Mouse (Mus musculus): Measurements from ENCODE around the gene Zmynd10. TPM values are rescaled to one million over a fixed set of nuclear protein-coding genes. Genes with fewer than 3 reads are reported as not detected.

Zmynd10 gene
- polyA plus RNA-seq, 2 experiments = 0.19 to 0.28 TPM

GRCm38 (mm10) chr9:107547957-107548356, 859 bp downstream of the Zmynd10 start:
- WGBS (ENCODE audit: insufficient replicate concordance) = 66% methylated on average over 5 of the region's 5 CpGs
- Histone ChIP-seq H3K27ac (no peak overlapping the region), H3K4me3 (ENCODE audit: insufficient read depth in 1 of 2, low read depth in 2 of 2, low read length in 2 of 2) (no peak overlapping the region), H3K4me1 (replicated peaks; ENCODE audit: control insufficient read depth in 2 of 2, insufficient read depth in 2 of 2, low read length in 1 of 2) (peaks cover 22 to 28% of the 10 kb centered on the region in 2 experiments), H3K4me2 (ENCODE audit: low read depth) (no peak overlapping the region), H3K36me3 (replicated peaks; ENCODE audit: control insufficient read depth, insufficient read depth, low read depth) (no peaks in the 10 kb centered on the region), H3K9me3 (ENCODE audit: control insufficient read depth, low read length) (no peaks in the 10 kb centered on the region), H3K27me3 (ENCODE audit: control insufficient read depth, insufficient read depth, low read length) (peaks cover 3% of the 10 kb centered on the region; the same call in 1 of the 2 replicates), H3K9ac (replicated peaks) (no peak overlapping the region)
- ATAC-seq (ENCODE audit: insufficient read depth) = no peak
- DNase-seq (ENCODE audit: low read depth in 3 of 3, low spot score in 3 of 3) = no peak
- TF ChIP-seq EP300 (IDR thresholded peaks at IDR 0.05; ENCODE audit: low read depth) (no peak), CTCF (IDR thresholded peaks at IDR 0.05; ENCODE audit: low read depth) (0 out of 2 replicates have a peak, but pooled peaks have one; percentile 1)

GRCm38 (mm10) chr9:107548820-107549219, 1.7 kb downstream of the Zmynd10 start:
- H3K4me1 ChIP-seq (replicated peaks; ENCODE audit: control insufficient read depth in 2 of 2, insufficient read depth in 2 of 2, low read length in 1 of 2) = peaks cover 31 to 36% of the 10 kb centered on the region in 2 experiments

GRCm38 (mm10) chr9:107549297-107550074, 2.4 kb downstream of the Zmynd10 start:
- TF ChIP-seq CTCF (IDR thresholded peaks at IDR 0.05; ENCODE audit: low read depth) (no peak), EP300 (IDR thresholded peaks at IDR 0.05; ENCODE audit: low read depth) (no peak)
- H3K4me2 ChIP-seq (ENCODE audit: low read depth) = no peak overlapping the region
- H3K27ac ChIP-seq = no peak overlapping the region
- DNase-seq (ENCODE audit: low read depth in 3 of 3, low spot score in 3 of 3) = no peak
- H3K4me3 ChIP-seq (ENCODE audit: insufficient read depth in 1 of 2, low read depth in 2 of 2, low read length in 2 of 2) = no peak overlapping the region
- peaks cover 3% of the 10 kb centered on the region; the same call in 1 of the 2 replicates for H3K27me3 ChIP-seq (ENCODE audit: control insufficient read depth, insufficient read depth, low read length)
- no peaks in the 10 kb centered on the region for H3K36me3 ChIP-seq (replicated peaks; ENCODE audit: control insufficient read depth, insufficient read depth, low read depth)
- no peaks in the 10 kb centered on the region for H3K9me3 ChIP-seq (ENCODE audit: control insufficient read depth, low read length)
- H3K9ac ChIP-seq (replicated peaks) = no peak overlapping the region
- H3K4me1 ChIP-seq (replicated peaks; ENCODE audit: control insufficient read depth in 2 of 2, insufficient read depth in 2 of 2, low read length in 1 of 2) = peaks cover 31 to 36% of the 10 kb centered on the region in 2 experiments
- 75% methylated on average over 20 of the region's 20 CpGs for WGBS (ENCODE audit: insufficient replicate concordance)
- ATAC-seq (ENCODE audit: insufficient read depth) = no peak

More at GRCm38 (mm10) chr9:107548820-107549219, 1.7 kb downstream of the Zmynd10 start:
- Histone ChIP-seq H3K27me3 (ENCODE audit: control insufficient read depth, insufficient read depth, low read length) (peaks cover 3% of the 10 kb centered on the region; the same call in 1 of the 2 replicates), H3K4me3 (ENCODE audit: insufficient read depth in 1 of 2, low read depth in 2 of 2, low read length in 2 of 2) (no peak overlapping the region), H3K9ac (replicated peaks) (no peak overlapping the region), H3K27ac (no peak overlapping the region), H3K9me3 (ENCODE audit: control insufficient read depth, low read length) (no peaks in the 10 kb centered on the region), H3K36me3 (replicated peaks; ENCODE audit: control insufficient read depth, insufficient read depth, low read depth) (no peaks in the 10 kb centered on the region), H3K4me2 (ENCODE audit: low read depth) (no peak overlapping the region)
- ATAC-seq (ENCODE audit: insufficient read depth) = no peak
- TF ChIP-seq CTCF (IDR thresholded peaks at IDR 0.05; ENCODE audit: low read depth) = no peak
- no peak for TF ChIP-seq EP300 (IDR thresholded peaks at IDR 0.05; ENCODE audit: low read depth)
- DNase-seq (ENCODE audit: low read depth in 3 of 3, low spot score in 3 of 3) = no peak
- WGBS (ENCODE audit: insufficient replicate concordance) = 78% methylated on average over 10 of the region's 10 CpGs

- no peaks in the 10 kb centered on the region for H3K36me3 ChIP-seq (replicated peaks; ENCODE audit: control insufficient read depth, insufficient read depth, low read depth)
- no peak overlapping the region for H3K27ac ChIP-seq
- no peak overlapping the region for H3K9ac ChIP-seq (replicated peaks)
- no peak for TF ChIP-seq CTCF (IDR thresholded peaks at IDR 0.05; ENCODE audit: low read depth)
- TF ChIP-seq EP300 (IDR thresholded peaks at IDR 0.05; ENCODE audit: low read depth) = no peak
- H3K27me3 ChIP-seq (ENCODE audit: control insufficient read depth, insufficient read depth, low read length) = peaks cover 3% of the 10 kb centered on the region; the same call in 1 of the 2 replicates
- 39% methylated on average over 23 of the region's 23 CpGs for WGBS (ENCODE audit: insufficient replicate concordance)
- H3K4me3 ChIP-seq (ENCODE audit: insufficient read depth in 1 of 2, low read depth in 2 of 2, low read length in 2 of 2) = peak overlapping the region in 1 of 2 experiments; percentile 39; a peak in 2 of 4 replicates
- DNase-seq (ENCODE audit: low read depth in 3 of 3, low spot score in 3 of 3) (no peak), ATAC-seq (ENCODE audit: insufficient read depth) (no peak)
- H3K4me2 ChIP-seq (ENCODE audit: low read depth) = peak overlapping the region; percentile 67
- H3K4me1 ChIP-seq (replicated peaks; ENCODE audit: control insufficient read depth in 2 of 2, insufficient read depth in 2 of 2, low read length in 1 of 2) = peaks cover 31 to 38% of the 10 kb centered on the region in 2 experiments
- no peaks in the 10 kb centered on the region for H3K9me3 ChIP-seq (ENCODE audit: control insufficient read depth, low read length)
These were observed 3.5 kb downstream of the Zmynd10 start for GRCm38 (mm10) chr9:107550491-107551116.

Measured in liver, embryonic 14.5 days (tissue).